Mouse (Mus musculus): ENCODE results near the gene Dnajc25.

The Dnajc25 gene

GRCm38 (mm10) chr4:59006211-59006610, 11.3 kb downstream of the Dnajc25 start:
- DNase-seq (ENCODE audit: low spot score in 2 of 2) = no peak

- no peak for DNase-seq (ENCODE audit: low spot score in 2 of 2)
Observed at GRCm38 (mm10) chr4:59007016-59007415, 12.2 kb downstream of the Dnajc25 start.

GRCm38 (mm10) chr4:59007974-59008373, 13.1 kb downstream of the Dnajc25 start:
- DNase-seq (ENCODE audit: low spot score in 2 of 2) = no peak

- DNase-seq (ENCODE audit: low spot score in 2 of 2) = no peak
Observed at GRCm38 (mm10) chr4:59009186-59009585, 14.3 kb downstream of the Dnajc25 start.

- no peak for DNase-seq (ENCODE audit: low spot score in 2 of 2)
Observed at GRCm38 (mm10) chr4:59009696-59010095, 14.8 kb downstream of the Dnajc25 start.

- DNase-seq (ENCODE audit: low spot score in 2 of 2) = no peak
Observed at GRCm38 (mm10) chr4:59011446-59011845, 16.6 kb downstream of the Dnajc25 start.

- no peak for DNase-seq (ENCODE audit: low spot score in 2 of 2)
Observed at GRCm38 (mm10) chr4:59015181-59015580, 20.3 kb downstream of the Dnajc25 start.

- DNase-seq (ENCODE audit: low spot score in 2 of 2) = no peak
Observed at GRCm38 (mm10) chr4:59016922-59017321, 22.1 kb downstream of the Dnajc25 start.

- no peak for DNase-seq (ENCODE audit: low spot score in 2 of 2)
Observed at GRCm38 (mm10) chr4:59034325-59034917, 39.6 kb downstream of the Dnajc25 start.

GRCm38 (mm10) chr4:59034918-59035785, 40.3 kb downstream of the Dnajc25 start, which contains the start of gene Gng10:
Gene Gng10 (plus strand): TSS chr4:59035088.
- DNase-seq (ENCODE audit: low spot score in 2 of 2) = peak; percentile 42 to 57

GRCm38 (mm10) chr4:59035786-59036350, 41.0 kb downstream of the Dnajc25 start:
- no peak for DNase-seq (ENCODE audit: low spot score in 2 of 2)

- DNase-seq (ENCODE audit: low spot score in 2 of 2) = peak; percentile 62 to 68
Observed at GRCm38 (mm10) chr4:59036490-59037127, 41.7 kb downstream of the Dnajc25 start.

GRCm38 (mm10) chr4:59037525-59037924, 42.7 kb downstream of the Dnajc25 start:
- no peak for DNase-seq (ENCODE audit: low spot score in 2 of 2)

GRCm38 (mm10) chr4:59040397-59041287, 45.8 kb downstream of the Dnajc25 start:
- no peak for DNase-seq (ENCODE audit: low spot score in 2 of 2)

- DNase-seq (ENCODE audit: low spot score in 2 of 2) = no peak
Observed at GRCm38 (mm10) chr4:59043074-59043473, 48.2 kb downstream of the Dnajc25 start.

- DNase-seq (ENCODE audit: low spot score in 2 of 2) = no peak
Observed at GRCm38 (mm10) chr4:59043891-59044290, 49.0 kb downstream of the Dnajc25 start.

GRCm38 (mm10) chr4:59047222-59047621, 52.4 kb downstream of the Dnajc25 start:
- no peak for DNase-seq (ENCODE audit: low spot score in 2 of 2)

- no peak for DNase-seq (ENCODE audit: low spot score in 2 of 2)
Observed at GRCm38 (mm10) chr4:59051081-59051480, 56.2 kb downstream of the Dnajc25 start.

- no peak for DNase-seq (ENCODE audit: low spot score in 2 of 2)
Observed at GRCm38 (mm10) chr4:59057929-59058328, 63.1 kb downstream of the Dnajc25 start.

- no peak for DNase-seq (ENCODE audit: low spot score in 2 of 2)
Observed at GRCm38 (mm10) chr4:59062526-59062925, 67.7 kb downstream of the Dnajc25 start.

- no peak for DNase-seq (ENCODE audit: low spot score in 2 of 2)
Observed at GRCm38 (mm10) chr4:59069276-59069675, 74.4 kb downstream of the Dnajc25 start.

All from urinary bladder, postnatal 36 days (tissue).